Mouse (Mus musculus) midbrain, embryonic 16.5 days (tissue): ENCODE results near the gene I0C0044D17Rik. TPM values are rescaled to one million over a fixed set of nuclear protein-coding genes. Genes with fewer than 3 reads are reported as not detected.

Experiments used
- ATAC-seq: fragments of 200-750 bp; cut with Nextera tagmentation; 2 replicates; pipeline ENCODE4 v1.8.0; 2017; ENCODE audit warnings: moderate TSS enrichment
- H3K27ac ChIP-seq: fragments of 300-500 bp; sonication (generic); 2 replicates; pipeline ENCODE4 v1.5.1; 2014; ENCODE audit warnings: mild to moderate bottlenecking, low read length, mixed read lengths
- H3K27me3 ChIP-seq: fragments of 300-500 bp; sonication (generic); 2 replicates; pipeline ENCODE4 v1.6.1; 2014; ENCODE audit warnings: low read depth, low read length, mixed read lengths; ENCODE audit not compliant: control insufficient read depth, insufficient read depth
- H3K36me3 ChIP-seq: fragments of 300-500 bp; sonication (generic); 2 replicates; pipeline ENCODE4 v1.6.1; 2014; ENCODE audit warnings: mild to moderate bottlenecking, low read length, moderate library complexity, mixed read lengths; ENCODE audit not compliant: control insufficient read depth, insufficient read depth
- H3K4me1 ChIP-seq: fragments of 300-500 bp; sonication (generic); 2 replicates; pipeline ENCODE4 v1.6.1; 2014; ENCODE audit warnings: mild to moderate bottlenecking, low read length, mixed read lengths; ENCODE audit not compliant: control insufficient read depth, insufficient read depth
- H3K4me2 ChIP-seq: fragments of 300-500 bp; sonication (generic); 2 replicates; pipeline ENCODE4 v1.6.1; 2014; ENCODE audit warnings: mild to moderate bottlenecking, low read length, mixed read lengths
- H3K4me3 ChIP-seq: fragments of 300-500 bp; sonication (generic); 2 replicates; pipeline ENCODE4 v1.5.1; 2014; ENCODE audit warnings: low read depth, mild to moderate bottlenecking, low read length, moderate library complexity, mixed read lengths
- H3K9ac ChIP-seq: fragments of 300-500 bp; sonication (generic); 2 replicates; pipeline ENCODE4 v1.6.1; 2014; ENCODE audit warnings: low read depth, low read length, mixed read lengths
- H3K9me3 ChIP-seq: fragments of 300-500 bp; sonication (generic); replicated peaks from 2 replicates; pipeline ENCODE4 v1.6.1; 2014; ENCODE audit warnings: mild to moderate bottlenecking, low read length, mixed read lengths; ENCODE audit not compliant: control insufficient read depth, poor library complexity, severe bottlenecking
- WGBS: fragments of 180-500 bp; shearing (Covaris S2); extraction: QIAGEN DNeasy Blood & Tissue Kit; methylation state at CpG from one replicate; pipeline ENCODE4 v1.1.7; 2014; 5-methylcytosine and 5-hydroxymethylcytosine counted together
- polyA plus RNA-seq: library from polyadenylated mRNA; unstranded; fragments of >200 nt; fragmentation: Nextera tagmentation; extraction: Ambion mirVana; gene quantifications from 2 replicates; pipeline ENCODE4 v1.2.1, GENCODE M21; 2015

The I0C0044D17Rik gene
- polyA plus RNA-seq, 1 experiment from 2014 or later, result not detected

- Histone ChIP-seq H3K9ac (no peak overlapping the region), H3K36me3 (no peaks in the 10 kb centered on the region), H3K27ac (no peak overlapping the region), H3K4me3 (no peak overlapping the region), H3K9me3 (no peaks in the 10 kb centered on the region), H3K4me1 (peaks cover 5% of the 10 kb centered on the region; the same call in 1 of the 2 replicates), H3K27me3 (no peaks in the 10 kb centered on the region), H3K4me2 (no peak overlapping the region)
- 93% methylated on average over 9 of the region's 9 CpGs for WGBS
- ATAC-seq, result no peak
These were observed 30.2 kb downstream of the I0C0044D17Rik start for GRCm38 (mm10) chr4:98793486-98793885.

GRCm38 (mm10) chr4:98790721-98791120, 32.9 kb downstream of the I0C0044D17Rik start:
- Histone ChIP-seq H3K4me2 (no peak overlapping the region), H3K4me3 (no peak overlapping the region), H3K9me3 (no peaks in the 10 kb centered on the region), H3K27ac (no peak overlapping the region), H3K4me1 (no peaks in the 10 kb centered on the region; the same call in 1 of the 2 replicates), H3K27me3 (no peaks in the 10 kb centered on the region), H3K36me3 (no peaks in the 10 kb centered on the region), H3K9ac (no peak overlapping the region)
- WGBS, result 32% methylated on average over 1 of the region's 1 CpGs
- ATAC-seq, result no peak

- no peaks in the 10 kb centered on the region for H3K9me3 ChIP-seq
- H3K27me3 ChIP-seq, result no peaks in the 10 kb centered on the region
- 10% methylated on average over 10 of the region's 10 CpGs for WGBS
- no peaks in the 10 kb centered on the region for H3K36me3 ChIP-seq
- H3K4me2 ChIP-seq, result peak overlapping the region; percentile 45
- no peaks in the 10 kb centered on the region; the same call in 1 of the 2 replicates for H3K4me1 ChIP-seq
- H3K9ac ChIP-seq, result no peak overlapping the region
- 0 out of 2 replicates have a peak, but pooled peaks have one; percentile 43 for ATAC-seq
- no peak overlapping the region; the same call in 1 of the 2 replicates for H3K27ac ChIP-seq
- peak overlapping the region; percentile 15 for H3K4me3 ChIP-seq
These were observed 33.8 kb downstream of the I0C0044D17Rik start for GRCm38 (mm10) chr4:98789861-98790311.

- Histone ChIP-seq H3K27me3 (no peaks in the 10 kb centered on the region), H3K4me1 (no peaks in the 10 kb centered on the region; the same call in 1 of the 2 replicates), H3K27ac (no peak overlapping the region; the same call in 1 of the 2 replicates), H3K4me2 (peak overlapping the region; percentile 45), H3K9me3 (no peaks in the 10 kb centered on the region), H3K36me3 (no peaks in the 10 kb centered on the region), H3K9ac (no peak overlapping the region), H3K4me3 (peak overlapping the region; percentile 15)
- no peak for ATAC-seq
- 61% methylated on average over 7 of the region's 7 CpGs for WGBS
These were observed 34.4 kb downstream of the I0C0044D17Rik start for GRCm38 (mm10) chr4:98789133-98789765.

- ATAC-seq, result no peak
- no peak overlapping the region for H3K4me2 ChIP-seq
These were observed 37.4 kb downstream of the I0C0044D17Rik start for GRCm38 (mm10) chr4:98786281-98786680.

GRCm38 (mm10) chr4:98785851-98786250, 37.8 kb downstream of the I0C0044D17Rik start:
- Histone ChIP-seq H3K9me3 (no peaks in the 10 kb centered on the region), H3K27ac (no peak overlapping the region), H3K9ac (no peak overlapping the region), H3K4me3 (no peak overlapping the region), H3K36me3 (no peaks in the 10 kb centered on the region), H3K4me2 (no peak overlapping the region), H3K4me1 (no peaks in the 10 kb centered on the region; the same call in 1 of the 2 replicates), H3K27me3 (no peaks in the 10 kb centered on the region)
- 38% methylated on average over 8 of the region's 8 CpGs for WGBS
- no peak for ATAC-seq

More at GRCm38 (mm10) chr4:98786281-98786680, 37.4 kb downstream of the I0C0044D17Rik start:
- Histone ChIP-seq H3K36me3 (no peaks in the 10 kb centered on the region), H3K4me1 (no peaks in the 10 kb centered on the region; the same call in 1 of the 2 replicates), H3K4me3 (no peak overlapping the region), H3K9me3 (no peaks in the 10 kb centered on the region), H3K27ac (no peak overlapping the region), H3K9ac (no peak overlapping the region), H3K27me3 (no peaks in the 10 kb centered on the region)
- WGBS, result 18% methylated on average over 3 of the region's 3 CpGs

- H3K4me3 ChIP-seq, result peak overlapping the region; percentile 15; the same call in 1 of the 2 replicates
- ATAC-seq, result peak; percentile 49; the same call in 1 of the 2 replicates
These were observed 45.4 kb downstream of the I0C0044D17Rik start for GRCm38 (mm10) chr4:98778219-98778618.

GRCm38 (mm10) chr4:98777464-98777863, 46.2 kb downstream of the I0C0044D17Rik start:
- H3K36me3 ChIP-seq, result no peaks in the 10 kb centered on the region
- 91% methylated on average over 6 of the region's 6 CpGs for WGBS
- no peak overlapping the region for H3K9ac ChIP-seq
- no peak overlapping the region for H3K27ac ChIP-seq
- no peak overlapping the region for H3K4me2 ChIP-seq
- no peak overlapping the region for H3K4me3 ChIP-seq
- ATAC-seq, result no peak
- peaks cover 2% of the 10 kb centered on the region; the same call in 1 of the 2 replicates for H3K4me1 ChIP-seq
- no peaks in the 10 kb centered on the region for H3K27me3 ChIP-seq
- no peaks in the 10 kb centered on the region for H3K9me3 ChIP-seq

More at GRCm38 (mm10) chr4:98778219-98778618, 45.4 kb downstream of the I0C0044D17Rik start:
- H3K4me2 ChIP-seq, result peak overlapping the region; percentile 32
- peak overlapping the region; percentile 2; the same call in 1 of the 2 replicates for H3K9ac ChIP-seq
- H3K36me3 ChIP-seq, result no peaks in the 10 kb centered on the region
- H3K9me3 ChIP-seq, result no peaks in the 10 kb centered on the region
- 17% methylated on average over 16 of the region's 16 CpGs for WGBS
- peaks cover 2% of the 10 kb centered on the region; the same call in 1 of the 2 replicates for H3K4me1 ChIP-seq
- no peaks in the 10 kb centered on the region for H3K27me3 ChIP-seq
- H3K27ac ChIP-seq, result no peak overlapping the region
